Mouse (Mus musculus): ENCODE data around the gene Entpd4b. TPM values are rescaled to one million over a fixed set of nuclear protein-coding genes. Genes with fewer than 3 reads are reported as not detected.

Entpd4b gene
- polyA plus RNA-seq (2017; shearing (Covaris generic)): 12.4 TPM

DNA sequence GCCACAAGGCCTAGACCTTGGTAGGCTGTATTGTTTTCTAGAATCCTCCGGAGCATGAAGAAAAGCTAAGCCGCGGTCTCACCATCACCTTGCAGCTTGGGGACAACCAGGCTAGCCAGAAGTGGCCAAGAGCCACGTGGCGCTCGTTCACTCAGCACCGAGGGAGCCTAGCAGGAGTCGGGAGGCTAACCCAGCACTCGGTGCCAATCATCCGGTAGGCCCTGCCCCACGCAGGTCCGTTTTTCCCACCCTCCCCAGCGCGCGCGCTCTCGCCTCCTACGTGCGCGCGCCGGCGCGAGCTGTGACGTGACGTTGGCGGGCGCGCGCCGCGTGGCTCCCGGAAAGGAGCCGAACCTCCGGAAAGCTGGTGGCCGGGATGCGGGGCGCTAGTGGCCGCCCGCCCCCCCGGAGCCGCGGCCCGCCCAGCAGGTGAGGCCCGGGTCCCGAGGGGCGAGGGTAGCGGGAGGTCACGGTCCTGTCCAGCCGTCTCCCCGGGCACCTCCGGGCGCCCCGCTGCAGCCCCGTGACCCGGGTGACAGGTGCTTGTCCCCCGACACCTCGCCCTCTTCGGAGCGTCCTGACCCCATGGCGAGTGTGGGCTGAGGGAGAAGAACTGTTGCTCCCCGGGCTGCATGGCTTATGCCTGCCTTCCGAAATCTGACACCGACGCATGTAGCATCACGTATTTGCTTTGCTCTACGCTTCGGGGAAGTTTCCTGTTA lies at the start of gene Entpd4b:
TSS of gene Entpd4b (plus strand) at position 315 of the 722 bp plus-strand sequence.

DNA sequence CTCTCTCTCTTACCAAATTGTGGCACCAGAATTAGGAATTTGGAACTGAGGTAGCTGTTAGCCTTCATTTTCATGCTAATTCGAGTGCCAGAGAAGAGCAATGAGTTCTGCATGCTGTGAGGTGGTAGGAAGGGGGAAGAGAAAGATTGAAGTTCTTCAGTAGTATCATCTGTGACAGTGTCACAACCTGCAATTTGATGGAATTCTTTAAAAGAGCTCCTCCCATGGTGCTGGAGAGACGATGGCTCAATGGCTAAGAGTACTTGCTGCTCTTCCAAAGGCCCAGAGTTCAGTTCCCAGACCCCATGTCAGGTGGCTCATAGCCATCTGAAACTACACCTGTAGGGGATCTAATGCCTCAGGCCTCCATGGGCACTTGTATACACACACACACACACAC lies 42.8 kb upstream of the Entpd4b start, which contains the start of gene Gm27179:
TSS of gene Gm27179 (minus strand) at position 101 of the 400 bp plus-strand sequence.

Other genes with a start within 250 kb of the Entpd4b start
- gene Gm16867, start 52.1 kb upstream of the Entpd4b start, polyA plus RNA-seq (2017; shearing (Covaris generic)): 0.21 TPM
- gene Gm27179, start 42.9 kb upstream of the Entpd4b start, polyA plus RNA-seq (2017; shearing (Covaris generic)): not detected